Mouse (Mus musculus) cortical plate, adult 2 months (tissue): Measurements from ENCODE around the gene Ankrd55.

Experiments
- CTCF ChIP-seq: fragments of 200-500 bp; IDR thresholded peaks from 2 replicates; pipeline ENCODE4 v1.5.1; 2011; ENCODE audit warnings: mild to moderate bottlenecking, control low read depth, low read length; ENCODE audit not compliant: insufficient read depth; ENCODE audit errors: extremely low read depth
- POLR2A ChIP-seq: fragments of 200-500 bp; IDR thresholded peaks from 2 replicates; pipeline ENCODE4 v1.6.1; 2011; ENCODE audit warnings: mild to moderate bottlenecking, low read length, control low read depth; ENCODE audit not compliant: insufficient read depth; ENCODE audit errors: extremely low read depth

GRCm38 (mm10) chr13:112365762-112366161 is 77.5 kb downstream of the Ankrd55 start:
- TF ChIP-seq CTCF = no peak
- no peak for TF ChIP-seq POLR2A
